Mouse (Mus musculus): Measurements from ENCODE around the gene Ptx3. TPM values are rescaled to one million over a fixed set of nuclear protein-coding genes. Genes with fewer than 3 reads are reported as not detected.

Ptx3 gene
- polyA plus RNA-seq, 1 experiment: not detected

DNA sequence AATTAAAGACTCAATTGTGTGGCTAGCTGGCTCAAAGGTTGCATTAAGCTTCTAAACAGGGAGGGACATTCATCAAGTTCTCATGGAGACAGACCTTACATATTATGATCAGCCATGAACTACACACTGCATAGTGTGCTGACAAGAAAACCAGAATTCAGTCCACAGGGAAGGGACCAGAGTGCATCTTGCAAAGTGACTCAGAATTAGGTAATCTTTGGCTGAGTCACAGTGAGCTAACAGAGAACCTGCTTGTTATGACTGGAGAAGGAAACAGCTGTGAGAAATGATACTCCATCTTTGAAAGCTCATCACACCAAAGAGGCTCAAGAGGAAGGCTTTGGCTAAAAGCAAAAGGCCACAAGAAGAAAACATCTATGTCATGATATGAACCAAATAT is 20.8 kb downstream of the Ptx3 start:
- Histone ChIP-seq H3K27ac (ENCODE audit: insufficient read depth, low read length) (no peak overlapping the region), H3K9me3 (replicated peaks; ENCODE audit: control insufficient read depth, insufficient read depth, low read length, poor library complexity, severe bottlenecking) (no peaks in the 10 kb centered on the region), H3K4me1 (ENCODE audit: control insufficient read depth, insufficient read depth, low read length) (no peaks in the 10 kb centered on the region), H3K36me3 (ENCODE audit: control insufficient read depth, insufficient read depth, low read length, poor library complexity, severe bottlenecking) (no peaks in the 10 kb centered on the region), H3K9ac (ENCODE audit: low read depth, poor library complexity, severe bottlenecking) (no peak overlapping the region), H3K27me3 (ENCODE audit: control insufficient read depth, insufficient read depth, low read length, poor library complexity, severe bottlenecking) (no peaks in the 10 kb centered on the region), H3K4me3 (ENCODE audit: low read depth, low read length) (no peak overlapping the region)
- no peak for TF ChIP-seq EP300 (IDR thresholded peaks at IDR 0.05; ENCODE audit: insufficient read depth, low read depth, low read length)
- no peak for TF ChIP-seq POLR2A (IDR thresholded peaks at IDR 0.05; ENCODE audit: insufficient read depth, low read length)
- TF ChIP-seq CTCF (IDR thresholded peaks at IDR 0.05; ENCODE audit: low read depth, low read length): no peak

DNA sequence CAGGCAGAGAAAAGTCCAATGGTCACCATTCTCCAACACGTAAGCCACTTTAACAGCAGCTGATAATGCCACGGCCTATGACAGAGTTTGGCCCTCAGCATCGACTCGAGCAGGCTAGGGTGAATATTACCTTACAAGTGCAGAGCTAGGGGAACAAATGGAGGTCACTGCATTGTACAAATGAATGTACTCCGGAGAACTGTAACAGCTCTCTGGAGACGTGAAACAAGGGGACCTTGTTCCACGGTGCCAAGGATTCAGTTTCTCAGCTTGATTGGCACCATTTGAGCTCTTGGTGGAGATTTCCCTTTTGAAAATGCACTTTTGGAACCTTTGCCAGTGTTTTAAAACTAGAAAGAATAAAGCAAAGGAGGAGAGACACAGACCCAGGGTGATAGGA is 32.1 kb downstream of the Ptx3 start:
- Histone ChIP-seq H3K9ac (ENCODE audit: low read depth, poor library complexity, severe bottlenecking) (no peak overlapping the region), H3K4me3 (ENCODE audit: low read depth, low read length) (no peak overlapping the region), H3K4me1 (ENCODE audit: control insufficient read depth, insufficient read depth, low read length) (no peaks in the 10 kb centered on the region), H3K27ac (ENCODE audit: insufficient read depth, low read length) (no peak overlapping the region), H3K27me3 (ENCODE audit: control insufficient read depth, insufficient read depth, low read length, poor library complexity, severe bottlenecking) (no peaks in the 10 kb centered on the region), H3K36me3 (ENCODE audit: control insufficient read depth, insufficient read depth, low read length, poor library complexity, severe bottlenecking) (no peaks in the 10 kb centered on the region), H3K9me3 (replicated peaks; ENCODE audit: control insufficient read depth, insufficient read depth, low read length, poor library complexity, severe bottlenecking) (no peaks in the 10 kb centered on the region)
- no peak for TF ChIP-seq CTCF (IDR thresholded peaks at IDR 0.05; ENCODE audit: low read depth, low read length)

DNA sequence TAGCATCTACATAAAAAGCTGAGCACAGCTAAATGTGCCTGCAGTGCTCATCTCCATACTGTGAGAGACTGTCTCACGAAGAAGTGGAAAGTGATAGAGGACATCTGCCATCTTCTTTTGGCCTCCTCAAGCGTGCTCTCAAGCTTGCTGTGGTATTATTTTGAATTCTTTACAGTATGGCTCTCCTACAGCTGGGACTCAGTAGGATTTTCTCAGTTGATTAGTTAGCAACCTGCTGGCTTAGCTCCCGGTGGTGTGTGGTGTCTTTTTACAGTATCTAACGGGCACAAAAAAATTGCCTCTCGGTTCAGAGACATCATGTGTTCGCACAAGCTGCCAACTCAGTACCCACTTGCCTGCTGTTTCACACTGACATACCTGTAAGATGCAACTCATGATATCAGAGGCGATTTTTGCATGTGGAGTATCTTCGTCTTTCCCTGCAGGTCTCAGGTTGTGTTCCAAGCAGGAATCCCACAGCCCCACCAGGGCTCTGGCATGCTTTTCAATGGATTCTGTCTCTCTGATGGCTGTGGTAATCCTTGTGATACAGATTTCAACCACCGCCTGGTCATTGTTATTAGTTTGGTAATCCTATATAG is 34.9 kb downstream of the Ptx3 start:
- no peaks in the 10 kb centered on the region for H3K4me1 ChIP-seq (ENCODE audit: control insufficient read depth, insufficient read depth, low read length)
- no peak overlapping the region for H3K27ac ChIP-seq (ENCODE audit: insufficient read depth, low read length)
- H3K4me3 ChIP-seq (ENCODE audit: low read depth, low read length): no peak overlapping the region
- no peaks in the 10 kb centered on the region for H3K36me3 ChIP-seq (ENCODE audit: control insufficient read depth, insufficient read depth, low read length, poor library complexity, severe bottlenecking)
- no peaks in the 10 kb centered on the region for H3K9me3 ChIP-seq (replicated peaks; ENCODE audit: control insufficient read depth, insufficient read depth, low read length, poor library complexity, severe bottlenecking)
- no peaks in the 10 kb centered on the region for H3K27me3 ChIP-seq (ENCODE audit: control insufficient read depth, insufficient read depth, low read length, poor library complexity, severe bottlenecking)
- no peak for TF ChIP-seq EP300 (IDR thresholded peaks at IDR 0.05; ENCODE audit: insufficient read depth, low read depth, low read length)
- no peak for TF ChIP-seq POLR2A (IDR thresholded peaks at IDR 0.05; ENCODE audit: insufficient read depth, low read length)
- no peak for TF ChIP-seq CTCF (IDR thresholded peaks at IDR 0.05; ENCODE audit: low read depth, low read length)
- H3K9ac ChIP-seq (ENCODE audit: low read depth, poor library complexity, severe bottlenecking): no peak overlapping the region

DNA sequence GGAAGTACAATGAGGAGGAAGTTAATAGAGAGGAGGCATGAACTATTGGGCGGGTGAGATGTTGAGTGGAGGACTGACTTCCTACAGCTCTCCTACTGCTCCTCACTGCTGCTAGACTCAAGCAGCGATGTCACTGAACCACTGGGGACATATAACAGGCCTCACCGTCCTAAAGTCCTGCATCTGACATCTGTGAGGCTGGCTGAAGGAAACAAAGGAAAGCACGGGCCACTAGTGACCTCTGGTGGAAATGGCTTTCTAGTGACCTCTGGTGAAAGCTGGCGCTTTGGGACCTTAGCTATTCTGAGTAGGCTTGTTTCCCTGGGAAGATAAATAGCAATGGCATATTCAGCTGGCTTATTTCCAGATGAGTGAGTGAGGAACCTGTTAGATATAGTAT is 42.6 kb downstream of the Ptx3 start:
- Histone ChIP-seq H3K4me3 (ENCODE audit: low read depth, low read length) (no peak overlapping the region), H3K9me3 (replicated peaks; ENCODE audit: control insufficient read depth, insufficient read depth, low read length, poor library complexity, severe bottlenecking) (no peaks in the 10 kb centered on the region), H3K4me1 (ENCODE audit: control insufficient read depth, insufficient read depth, low read length) (no peaks in the 10 kb centered on the region), H3K36me3 (ENCODE audit: control insufficient read depth, insufficient read depth, low read length, poor library complexity, severe bottlenecking) (no peaks in the 10 kb centered on the region), H3K27me3 (ENCODE audit: control insufficient read depth, insufficient read depth, low read length, poor library complexity, severe bottlenecking) (no peaks in the 10 kb centered on the region), H3K9ac (ENCODE audit: low read depth, poor library complexity, severe bottlenecking) (no peak overlapping the region), H3K27ac (ENCODE audit: insufficient read depth, low read length) (no peak overlapping the region)
- no peak for TF ChIP-seq POLR2A (IDR thresholded peaks at IDR 0.05; ENCODE audit: insufficient read depth, low read length)
- no peak for TF ChIP-seq CTCF (IDR thresholded peaks at IDR 0.05; ENCODE audit: low read depth, low read length)
- TF ChIP-seq EP300 (IDR thresholded peaks at IDR 0.05; ENCODE audit: insufficient read depth, low read depth, low read length): no peak

DNA sequence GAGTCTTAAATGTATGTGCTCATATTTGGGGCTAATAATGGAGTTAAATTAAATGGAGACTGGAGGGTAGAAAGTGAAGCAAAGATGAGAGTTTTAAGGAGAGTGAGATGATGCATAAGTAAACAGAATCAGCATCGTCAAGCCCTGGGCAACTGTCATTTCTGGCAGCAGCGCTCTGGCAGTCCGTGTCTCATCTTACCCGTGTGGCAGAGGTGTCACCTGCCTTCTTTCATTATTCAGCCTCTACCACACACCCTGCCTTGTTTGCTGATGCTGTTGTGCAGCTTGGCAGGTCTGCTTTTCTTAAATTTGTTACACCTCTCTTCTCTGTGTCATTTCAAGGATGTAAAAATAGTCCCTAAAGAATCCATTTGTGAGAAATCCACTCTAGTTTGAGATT is 43.6 kb downstream of the Ptx3 start:
- H3K27me3 ChIP-seq (ENCODE audit: control insufficient read depth, insufficient read depth, low read length, poor library complexity, severe bottlenecking): no peaks in the 10 kb centered on the region
- TF ChIP-seq CTCF (IDR thresholded peaks at IDR 0.05; ENCODE audit: low read depth, low read length): no peak
- no peak for TF ChIP-seq POLR2A (IDR thresholded peaks at IDR 0.05; ENCODE audit: insufficient read depth, low read length)
- no peak for TF ChIP-seq EP300 (IDR thresholded peaks at IDR 0.05; ENCODE audit: insufficient read depth, low read depth, low read length)
- no peaks in the 10 kb centered on the region for H3K4me1 ChIP-seq (ENCODE audit: control insufficient read depth, insufficient read depth, low read length)

More for the DNA sequence above, 43.6 kb downstream of the Ptx3 start:
- Histone ChIP-seq H3K27ac (ENCODE audit: insufficient read depth, low read length) (no peak overlapping the region), H3K4me3 (ENCODE audit: low read depth, low read length) (no peak overlapping the region), H3K9ac (ENCODE audit: low read depth, poor library complexity, severe bottlenecking) (no peak overlapping the region), H3K36me3 (ENCODE audit: control insufficient read depth, insufficient read depth, low read length, poor library complexity, severe bottlenecking) (no peaks in the 10 kb centered on the region), H3K9me3 (replicated peaks; ENCODE audit: control insufficient read depth, insufficient read depth, low read length, poor library complexity, severe bottlenecking) (no peaks in the 10 kb centered on the region)

Other genes starting within 250 kb of the Ptx3 start
- gene Veph1, start 76.9 kb downstream of the Ptx3 start, polyA plus RNA-seq (2011; ENCODE audit: insufficient read depth, insufficient read length, low read depth, missing spikeins): 0.12 and 0.18 TPM in 2 replicates

Data from ES-Bruce4 (cell line).